Mouse (Mus musculus): ENCODE data around the gene P2ry14.

DNA sequence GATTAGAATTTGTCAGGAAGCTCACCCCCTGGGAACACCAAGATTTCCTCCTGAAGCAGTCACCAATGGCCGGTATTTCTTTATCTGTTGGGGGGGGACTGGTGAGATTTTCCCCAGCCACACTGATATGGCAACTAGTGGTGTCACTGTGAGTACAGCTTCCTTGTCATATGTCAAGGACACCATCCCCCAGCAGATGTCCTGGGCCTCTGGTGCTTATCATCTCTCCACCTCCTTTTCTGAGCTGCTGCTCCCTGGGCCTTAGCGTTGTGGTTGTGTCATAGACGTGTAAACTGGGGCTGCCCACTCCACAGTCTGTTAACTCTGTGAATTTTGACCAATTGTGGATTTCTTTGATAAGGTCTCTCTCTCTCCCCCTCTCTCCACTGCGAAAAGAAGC lies 49.0 kb downstream of the P2ry14 start:
- TF ChIP-seq POLR2A (IDR thresholded peaks at IDR 0.05; ENCODE audit: control insufficient read depth, extremely low read depth, insufficient read depth, low read length, poor library complexity): no peak
- TF ChIP-seq CTCF (IDR thresholded peaks at IDR 0.05; ENCODE audit: borderline replicate concordance, control insufficient read depth, extremely low read depth, insufficient read depth, low read length, poor library complexity): no peak
